Mouse (Mus musculus) forelimb bud, embryonic 11.5 days (tissue): Measurements from ENCODE around the gene Ddx52.
A peak's percentile ranks its signal among the peaks of the same experiment; 100 is the strongest.

ENCODE experiments used
- DNase-seq: peaks from one replicate; pipeline ENCODE4 v3.0.0-alpha.2; 2012; ENCODE audit warnings: low read depth, low spot score

Ddx52 gene

GRCm38 (mm10) chr11:83941950-83942840 is at the start of gene Ddx52:
Gene Ddx52, plus strand, starts transcription at chr11:83942062.
- DNase-seq, result peak; percentile 89

- DNase-seq, result no peak
These were observed 48.5 kb upstream of the Ddx52 start for GRCm38 (mm10) chr11:83893325-83893724.

GRCm38 (mm10) chr11:83896430-83897410 is 45.1 kb upstream of the Ddx52 start:
- DNase-seq, result no peak

- DNase-seq, result no peak
These were observed 44.3 kb upstream of the Ddx52 start for GRCm38 (mm10) chr11:83897569-83897968.

- DNase-seq, result no peak
These were observed 39.0 kb upstream of the Ddx52 start for GRCm38 (mm10) chr11:83902812-83903211.

- DNase-seq, result no peak
These were observed 36.1 kb upstream of the Ddx52 start for GRCm38 (mm10) chr11:83905756-83906155.

GRCm38 (mm10) chr11:83908376-83908775 is 33.5 kb upstream of the Ddx52 start:
- DNase-seq, result no peak

- DNase-seq, result no peak
These were observed 28.0 kb upstream of the Ddx52 start for GRCm38 (mm10) chr11:83913824-83914311.

GRCm38 (mm10) chr11:83914501-83914900 is 27.4 kb upstream of the Ddx52 start:
- no peak for DNase-seq

GRCm38 (mm10) chr11:83922600-83922999 is 19.3 kb upstream of the Ddx52 start:
- no peak for DNase-seq

GRCm38 (mm10) chr11:83927097-83927496 is 14.8 kb upstream of the Ddx52 start:
- DNase-seq, result peak; percentile 28

GRCm38 (mm10) chr11:83932506-83933106 is 9.3 kb upstream of the Ddx52 start:
- DNase-seq, result no peak

GRCm38 (mm10) chr11:83933376-83933775 is 8.5 kb upstream of the Ddx52 start:
- no peak for DNase-seq

- peak; percentile 80 for DNase-seq
These were observed 5.7 kb upstream of the Ddx52 start for GRCm38 (mm10) chr11:83935986-83936665.

GRCm38 (mm10) chr11:83938556-83938955 is 3.3 kb upstream of the Ddx52 start:
- no peak for DNase-seq

GRCm38 (mm10) chr11:83956822-83957221 is 15.0 kb downstream of the Ddx52 start:
- no peak for DNase-seq

GRCm38 (mm10) chr11:83961983-83962382 is 20.1 kb downstream of the Ddx52 start:
- no peak for DNase-seq

GRCm38 (mm10) chr11:83963991-83964921 is 22.4 kb downstream of the Ddx52 start, which contains the start of gene Synrg:
Gene Synrg, plus strand, starts transcription at chr11:83964428.
- DNase-seq, result peak; percentile 69

GRCm38 (mm10) chr11:83967436-83968204 is 25.8 kb downstream of the Ddx52 start:
- DNase-seq, result no peak
